Mouse (Mus musculus) Patski (cell line): ENCODE results near the gene Rhebl1. TPM values are rescaled to one million over a fixed set of nuclear protein-coding genes. Genes with fewer than 3 reads are reported as not detected.

Source experiments
- ATAC-seq: fragments of 100-300 bp; one replicate; pipeline ENCODE4 v1.8.0; 2021
- CTCF ChIA-PET: fragments of 350-600 bp; sonication (Branson Sonifier 250); formaldehyde crosslinking; loops from one replicate; lab custom pipeline; 2022; ENCODE audit warnings: inconsistent platforms; lab: Charles Lee
- POLR2A ChIA-PET: fragments of 350-600 bp; sonication (Branson Sonifier 250); formaldehyde crosslinking; loops from one replicate; lab custom pipeline; 2022; ENCODE audit warnings: antibody characterized with exemption, inconsistent platforms; lab: Charles Lee
- DNase-seq: peaks from one replicate; pipeline ENCODE4 v3.0.0-alpha.2; 2011; ENCODE audit warnings: low read depth, low spot score
- H3K27me3 ChIP-seq: fragments of 371-371 bp; one replicate; pipeline ENCODE4 v1.5.1; 2021
- CTCF ChIP-seq: fragments of 100-300 bp; IDR thresholded peaks from one replicate; pipeline ENCODE4 v1.5.1; 2021
- in situ Hi-C: fragments of 300-500 bp; cut with MboI; formaldehyde crosslinking; loops from 3 replicates; pipeline ENCODE4 v1.11.1; 2018; ENCODE audit warnings: low pct_unique_long_range_greater_than_20kb, mixed read lengths
- polyA plus RNA-seq: library from polyadenylated mRNA; unstranded; gene quantifications from one replicate; pipeline ENCODE4 v1.2.3, GENCODE M21; 2021

The Rhebl1 gene
- polyA plus RNA-seq, 1 experiment from 2014 or later, result 17.0 TPM

DNA sequence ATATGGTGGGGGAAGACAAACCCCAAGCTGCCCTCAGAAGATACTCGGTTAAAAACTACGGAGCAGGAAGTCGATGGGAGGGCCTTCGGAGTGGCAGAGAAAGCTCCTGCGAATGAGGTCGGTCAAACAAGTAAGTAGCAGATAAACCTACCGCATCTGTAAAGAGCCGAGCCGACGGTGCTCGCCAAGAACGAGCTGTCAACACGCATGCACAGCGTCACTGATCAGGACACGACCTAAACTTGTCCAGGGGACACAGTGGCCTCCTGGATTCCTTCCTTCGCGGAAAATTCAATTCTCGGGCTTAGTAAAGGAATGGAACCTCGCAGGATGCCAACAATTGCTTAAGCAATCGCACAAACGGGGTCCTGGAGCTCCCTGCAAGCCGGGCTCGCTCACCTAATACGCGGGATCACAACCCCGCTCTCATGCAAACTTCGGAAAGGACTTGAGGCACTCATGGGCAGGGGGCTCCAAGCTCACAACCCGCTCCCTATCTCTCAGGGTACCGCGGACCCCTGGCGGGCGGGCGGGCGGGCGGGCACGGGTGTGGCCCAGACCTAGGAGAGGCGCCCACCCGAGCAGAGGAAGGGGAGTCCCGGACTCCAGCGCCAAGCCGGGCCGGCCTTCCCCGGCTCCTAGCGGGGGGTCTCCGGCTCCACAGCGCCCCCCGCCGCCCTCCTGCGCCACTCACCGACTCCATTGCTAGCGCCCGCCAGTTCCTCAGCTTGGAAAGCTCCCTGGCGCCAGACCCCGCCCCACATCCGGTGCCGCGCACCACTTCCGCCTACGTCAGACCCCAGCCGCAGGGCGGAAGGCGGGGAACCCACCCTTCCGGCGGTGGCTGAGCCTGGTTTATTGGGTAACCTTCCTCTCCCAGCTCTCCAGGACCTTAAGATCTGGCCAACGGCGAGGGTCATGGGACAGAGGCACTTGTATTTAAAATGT, 63.3 kb downstream of the Rhebl1 start, which contains the start of gene Prkag1:
Gene Prkag1 (minus strand): TSS at position 786 of the 948 bp plus-strand sequence.
- CTCF ChIA-PET, result interaction anchor here (0.7 to 2.0 kb wide), 3 partner anchors 10 to 18 kb away, joined by 3 to 4 read pairs (median 4); no protein-coding TSS in a partner anchor
- DNase-seq, result peak; percentile 71
- in situ Hi-C loops, result no loop called here
- ATAC-seq, result peak; percentile 83
- POLR2A ChIA-PET, result interaction anchor here (0.5 to 1.0 kb wide), 6 partner anchors 9 to 202 kb away, joined by 3 to 7 read pairs (median 3); partner anchors contain the start of gene Tuba1c
- H3K27me3 ChIP-seq, result no peaks in the 10 kb centered on the region
- no peak for TF ChIP-seq CTCF

Other genes starting within 250 kb of the Rhebl1 start
- 109 TPM for gene Ddx23, start 231.6 kb downstream of the Rhebl1 start, polyA plus RNA-seq
- gene Rnd1, start 217.1 kb downstream of the Rhebl1 start, polyA plus RNA-seq, result 14.8 TPM
- gene Ccdc65, start 186.3 kb downstream of the Rhebl1 start, polyA plus RNA-seq, result 7.6 TPM
- gene Fkbp11, start 166.3 kb downstream of the Rhebl1 start, polyA plus RNA-seq, result 0.41 TPM
- 136 TPM for gene Arf3, start 131.3 kb downstream of the Rhebl1 start, polyA plus RNA-seq
- gene Wnt10b, start 116.4 kb downstream of the Rhebl1 start, polyA plus RNA-seq, result not detected
- gene Wnt1, start 104.7 kb downstream of the Rhebl1 start, polyA plus RNA-seq, result not detected
- gene Ddn, start 85.0 kb downstream of the Rhebl1 start, polyA plus RNA-seq, result not detected
- gene Prkag1, start 63.0 kb downstream of the Rhebl1 start, polyA plus RNA-seq, result 89.5 TPM
- gene Kmt2d, start 23.3 kb downstream of the Rhebl1 start, polyA plus RNA-seq, result 29.6 TPM
- not detected for gene Dhh, start 4.0 kb upstream of the Rhebl1 start, polyA plus RNA-seq
- 26.9 TPM for gene Lmbr1l, start 23.7 kb upstream of the Rhebl1 start, polyA plus RNA-seq
- gene Tuba1b, start 40.0 kb upstream of the Rhebl1 start, polyA plus RNA-seq, result 921 TPM
- not detected for gene Gm49450, start 59.0 kb upstream of the Rhebl1 start, polyA plus RNA-seq
- 414 TPM for gene Tuba1a, start 59.2 kb upstream of the Rhebl1 start, polyA plus RNA-seq
- gene Tuba1c, start 135.4 kb upstream of the Rhebl1 start, polyA plus RNA-seq, result 210 TPM
- gene Prph, start 160.6 kb upstream of the Rhebl1 start, polyA plus RNA-seq, result 0.76 TPM
- gene Troap, start 180.0 kb upstream of the Rhebl1 start, polyA plus RNA-seq, result 23.7 TPM
- gene C1ql4, start 193.3 kb upstream of the Rhebl1 start, polyA plus RNA-seq, result 0.24 TPM
- 1.9 TPM for gene Dnajc22, start 198.6 kb upstream of the Rhebl1 start, polyA plus RNA-seq
- 43.8 TPM for gene Spats2, start 231.4 kb upstream of the Rhebl1 start, polyA plus RNA-seq